Mouse (Mus musculus) erythroblast, embryonic 14.5 days (primary cell): Measurements from ENCODE around the gene Sel1l3.

Experiments used
- GATA1 ChIP-seq: IDR thresholded peaks from 2 replicates; pipeline ENCODE4 v1.6.1; 2012; ENCODE audit warnings: low read length, inconsistent platforms, mixed read lengths
- TAL1 ChIP-seq: IDR thresholded peaks from 3 replicates; pipeline ENCODE4 v1.6.1; 2012; ENCODE audit warnings: low read length, inconsistent platforms, mixed read lengths

DNA sequence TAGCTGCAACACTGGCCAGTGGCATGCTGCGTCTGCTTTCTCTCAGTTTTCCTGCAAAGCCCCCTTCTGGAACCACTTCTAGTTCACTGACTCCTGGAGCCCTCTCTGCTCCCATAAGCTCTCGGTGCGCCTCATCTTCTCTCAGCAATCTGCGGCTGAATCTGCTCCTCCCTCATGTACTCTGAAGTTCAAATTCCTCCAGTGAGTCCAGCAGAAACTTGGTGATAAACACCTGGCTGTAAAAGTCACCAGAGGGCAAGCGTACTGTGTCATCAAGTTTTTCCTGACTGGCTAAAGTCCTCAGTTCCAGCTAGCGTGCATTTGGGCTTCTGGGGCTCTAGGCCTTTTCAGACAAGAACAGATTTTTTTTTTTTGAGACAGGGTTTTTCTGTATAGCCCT, 139.2 kb downstream of the Sel1l3 start:
- TF ChIP-seq GATA1 (no peak), TAL1 (no peak)
